Mouse (Mus musculus): ENCODE data around the gene Hoxa6. TPM values are rescaled to one million over a fixed set of nuclear protein-coding genes. Genes with fewer than 3 reads are reported as not detected.

The Hoxa6 gene
- polyA plus RNA-seq, 1 experiment = 0.96 TPM

GRCm38 (mm10) chr6:52235267-52235666 is 26.7 kb upstream of the Hoxa6 start:
- H3K79me2 ChIP-seq (ENCODE audit: control insufficient read depth, insufficient read depth) = peaks cover 100% of the 10 kb centered on the region
- H3K27me3 ChIP-seq (ENCODE audit: control insufficient read depth, insufficient read depth, insufficient read length) = no peaks in the 10 kb centered on the region
- peaks cover 96% of the 10 kb centered on the region for H3K79me3 ChIP-seq (ENCODE audit: low read depth)
- no peaks in the 10 kb centered on the region for H3K36me3 ChIP-seq (ENCODE audit: control insufficient read depth, insufficient read depth)
- no peak overlapping the region for H3K4me3 ChIP-seq (ENCODE audit: insufficient read depth, poor library complexity, severe bottlenecking)
- H3ac ChIP-seq (ENCODE audit: control insufficient read depth, insufficient read length, low read depth) = no peak overlapping the region
- TF ChIP-seq MAX (IDR thresholded peaks at IDR 0.05) (no peak), CEBPB (IDR thresholded peaks at IDR 0.05; ENCODE audit: low read depth) (no peak)

- no peak for TF ChIP-seq FOSL1 (IDR thresholded peaks at IDR 0.05; ENCODE audit: insufficient read depth, low read length, poor library complexity, severe bottlenecking)
- Histone ChIP-seq H3K36me3 (ENCODE audit: control insufficient read depth, insufficient read depth) (no peaks in the 10 kb centered on the region), H3K79me2 (ENCODE audit: control insufficient read depth, insufficient read depth) (peaks cover 100% of the 10 kb centered on the region), H3K4me3 (ENCODE audit: insufficient read depth, poor library complexity, severe bottlenecking) (peak overlapping the region; percentile 45), H3K27me3 (ENCODE audit: control insufficient read depth, insufficient read depth, insufficient read length) (no peaks in the 10 kb centered on the region), H3ac (ENCODE audit: control insufficient read depth, insufficient read length, low read depth) (peak overlapping the region; percentile 92), H3K79me3 (ENCODE audit: low read depth) (peaks cover 96% of the 10 kb centered on the region)
These were observed 26.1 kb upstream of the Hoxa6 start for GRCm38 (mm10) chr6:52234428-52235140.

- peak overlapping the region; percentile 45 for H3K4me3 ChIP-seq (ENCODE audit: insufficient read depth, poor library complexity, severe bottlenecking)
- peak overlapping the region; percentile 92 for H3ac ChIP-seq (ENCODE audit: control insufficient read depth, insufficient read length, low read depth)
- peaks cover 100% of the 10 kb centered on the region for H3K79me2 ChIP-seq (ENCODE audit: control insufficient read depth, insufficient read depth)
- no peaks in the 10 kb centered on the region for H3K27me3 ChIP-seq (ENCODE audit: control insufficient read depth, insufficient read depth, insufficient read length)
- peaks cover 95% of the 10 kb centered on the region for H3K79me3 ChIP-seq (ENCODE audit: low read depth)
- H3K36me3 ChIP-seq (ENCODE audit: control insufficient read depth, insufficient read depth) = no peaks in the 10 kb centered on the region
- TF ChIP-seq USF1 (IDR thresholded peaks at IDR 0.05; ENCODE audit: low read depth) = no peak
- TF ChIP-seq CEBPB (IDR thresholded peaks at IDR 0.05; ENCODE audit: low read depth) = no peak
- no peak for TF ChIP-seq MYOD1 (IDR thresholded peaks at IDR 0.05; ENCODE audit: control insufficient read depth, insufficient read length, low read depth)
- no peak for TF ChIP-seq FOSL1 (IDR thresholded peaks at IDR 0.05; ENCODE audit: insufficient read depth, low read length, poor library complexity, severe bottlenecking)
- TF ChIP-seq CTCF (IDR thresholded peaks at IDR 0.05; ENCODE audit: control insufficient read depth, insufficient read depth, insufficient read length) = no peak
- TF ChIP-seq MAX (IDR thresholded peaks at IDR 0.05) = no peak
- TF ChIP-seq MYOG (IDR thresholded peaks at IDR 0.05; ENCODE audit: control insufficient read depth, extremely low read depth, insufficient read length) = no peak
These were observed 25.3 kb upstream of the Hoxa6 start for GRCm38 (mm10) chr6:52233546-52234427.

GRCm38 (mm10) chr6:52232984-52233545 is 24.5 kb upstream of the Hoxa6 start:
- Histone ChIP-seq H3K4me3 (ENCODE audit: insufficient read depth, poor library complexity, severe bottlenecking) (peak overlapping the region; percentile 45), H3K79me2 (ENCODE audit: control insufficient read depth, insufficient read depth) (peaks cover 100% of the 10 kb centered on the region), H3ac (ENCODE audit: control insufficient read depth, insufficient read length, low read depth) (peak overlapping the region; percentile 92), H3K79me3 (ENCODE audit: low read depth) (peaks cover 94% of the 10 kb centered on the region), H3K27me3 (ENCODE audit: control insufficient read depth, insufficient read depth, insufficient read length) (no peaks in the 10 kb centered on the region), H3K36me3 (ENCODE audit: control insufficient read depth, insufficient read depth) (no peaks in the 10 kb centered on the region)
- TF ChIP-seq CEBPB (IDR thresholded peaks at IDR 0.05; ENCODE audit: low read depth) (no peak), MYOD1 (IDR thresholded peaks at IDR 0.05; ENCODE audit: control insufficient read depth, insufficient read length, low read depth) (no peak), USF1 (IDR thresholded peaks at IDR 0.05; ENCODE audit: low read depth) (no peak), FOSL1 (IDR thresholded peaks at IDR 0.05; ENCODE audit: insufficient read depth, low read length, poor library complexity, severe bottlenecking) (no peak), MYOG (IDR thresholded peaks at IDR 0.05; ENCODE audit: control insufficient read depth, extremely low read depth, insufficient read length) (no peak), CTCF (IDR thresholded peaks at IDR 0.05; ENCODE audit: control insufficient read depth, insufficient read depth, insufficient read length) (no peak)

GRCm38 (mm10) chr6:52232568-52232965 is 24.0 kb upstream of the Hoxa6 start:
- no peaks in the 10 kb centered on the region for H3K36me3 ChIP-seq (ENCODE audit: control insufficient read depth, insufficient read depth)
- peaks cover 93% of the 10 kb centered on the region for H3K79me3 ChIP-seq (ENCODE audit: low read depth)
- H3ac ChIP-seq (ENCODE audit: control insufficient read depth, insufficient read length, low read depth) = peak overlapping the region; percentile 60
- H3K27me3 ChIP-seq (ENCODE audit: control insufficient read depth, insufficient read depth, insufficient read length) = no peaks in the 10 kb centered on the region
- H3K4me3 ChIP-seq (ENCODE audit: insufficient read depth, poor library complexity, severe bottlenecking) = peak overlapping the region; percentile 45
- peaks cover 100% of the 10 kb centered on the region for H3K79me2 ChIP-seq (ENCODE audit: control insufficient read depth, insufficient read depth)
- TF ChIP-seq MAX (IDR thresholded peaks at IDR 0.05) (no peak), CEBPB (IDR thresholded peaks at IDR 0.05; ENCODE audit: low read depth) (no peak), MYOG (IDR thresholded peaks at IDR 0.05; ENCODE audit: control insufficient read depth, extremely low read depth, insufficient read length) (no peak), MYOD1 (IDR thresholded peaks at IDR 0.05; ENCODE audit: control insufficient read depth, insufficient read length, low read depth) (no peak), USF1 (IDR thresholded peaks at IDR 0.05; ENCODE audit: low read depth) (no peak), CTCF (IDR thresholded peaks at IDR 0.05; ENCODE audit: control insufficient read depth, insufficient read depth, insufficient read length) (no peak), FOSL1 (IDR thresholded peaks at IDR 0.05; ENCODE audit: insufficient read depth, low read length, poor library complexity, severe bottlenecking) (no peak)
